Comparison of ENCODE assay signal across 29 mouse cellular contexts in genomic region chr5:97127284-97127683, GRCm38 (mm10).
"Had no signal": no experiment of that assay in that cellular context is flagged by ENCODE, and none has a peak within 500 bp of the region (broad histone marks: within the 10 kb centered on the region; RNA-seq: fewer than 3 reads in every experiment).

No protein-coding gene starts in this region.

- H3K36me3 ChIP-seq: limb, embryonic 10.5 days; limb, embryonic 12.5 days; limb, embryonic 13.5 days; limb, embryonic 15.5 days; liver, embryonic 12.5 days; liver, embryonic 13.5 days; liver, embryonic 15.5 days; lung, embryonic 15.5 days; midbrain, embryonic 10.5 days; midbrain, embryonic 12.5 days; midbrain, embryonic 13.5 days; midbrain, embryonic 15.5 days had no signal

- H3K4me2 ChIP-seq: limb, embryonic 12.5 days; limb, embryonic 13.5 days; limb, embryonic 15.5 days; liver, embryonic 11.5 days; liver, embryonic 12.5 days; liver, embryonic 13.5 days; liver, embryonic 15.5 days; lung, embryonic 14.5 days; lung, embryonic 15.5 days; midbrain, embryonic 11.5 days; midbrain, embryonic 12.5 days; midbrain, embryonic 13.5 days; midbrain, embryonic 15.5 days had no signal

- H3K9ac ChIP-seq: limb, embryonic 12.5 days; limb, embryonic 13.5 days; limb, embryonic 15.5 days; liver, embryonic 12.5 days; liver, embryonic 13.5 days; liver, embryonic 14.5 days; liver, embryonic 15.5 days; liver, postnatal 0 days; lung, embryonic 14.5 days; lung, embryonic 15.5 days; midbrain, embryonic 12.5 days; midbrain, embryonic 13.5 days; midbrain, embryonic 15.5 days had no signal

- H3K27ac ChIP-seq: limb, embryonic 10.5 days; limb, embryonic 12.5 days; limb, embryonic 13.5 days; limb, embryonic 15.5 days; liver, embryonic 12.5 days; liver, embryonic 13.5 days; liver, embryonic 14.5 days; liver, embryonic 15.5 days; lung, embryonic 15.5 days; macrophage; midbrain, embryonic 10.5 days; midbrain, embryonic 12.5 days; midbrain, embryonic 13.5 days; midbrain, embryonic 15.5 days had no signal

- H3K9me3 ChIP-seq: limb, embryonic 10.5 days; limb, embryonic 12.5 days; limb, embryonic 13.5 days; limb, embryonic 15.5 days; liver, embryonic 12.5 days; liver, embryonic 13.5 days; liver, embryonic 15.5 days; lung, embryonic 15.5 days; megakaryocyte, embryonic 14.5 days; midbrain, embryonic 10.5 days; midbrain, embryonic 12.5 days; midbrain, embryonic 13.5 days; midbrain, embryonic 15.5 days had no signal

- H3K4me3 ChIP-seq: limb, embryonic 10.5 days; limb, embryonic 12.5 days; limb, embryonic 13.5 days; limb, embryonic 15.5 days; liver, embryonic 12.5 days; liver, embryonic 13.5 days; liver, embryonic 15.5 days; lung, embryonic 15.5 days; megakaryocyte, embryonic 14.5 days; midbrain, embryonic 10.5 days; midbrain, embryonic 12.5 days; midbrain, embryonic 13.5 days; midbrain, embryonic 15.5 days; myocyte had no signal

- H3K4me1 ChIP-seq: limb, embryonic 15.5 days; liver, embryonic 12.5 days; liver, embryonic 13.5 days; liver, embryonic 15.5 days; midbrain, embryonic 10.5 days; midbrain, embryonic 12.5 days; midbrain, embryonic 13.5 days; midbrain, embryonic 15.5 days had no signal

- H3K27me3 ChIP-seq: liver, embryonic 12.5 days; liver, embryonic 13.5 days; liver, embryonic 15.5 days; lung, embryonic 15.5 days had no signal

- DNase-seq: left cerebral cortex, postnatal 4 days; liver; liver, embryonic 13.5 days; liver, postnatal 0 days; lung, adult 18-20 months; lung, adult 2 months; lung, embryonic 14.5 days; lung, postnatal 10 days; lung, postnatal 14 days; lung, postnatal 36 days; lung, postnatal 4 days; midbrain, embryonic 14.5 days had no signal
